Mouse (Mus musculus) layer of hippocampus, postnatal 25 days (tissue): ENCODE measurements around the gene Uty. TPM values are rescaled to one million over a fixed set of nuclear protein-coding genes. Genes with fewer than 3 reads are reported as not detected.

ENCODE experiments used
- DNase-seq, 2 experiments: peaks; one replicate each; pipeline ENCODE4 v3.0.0; 2022; ENCODE audit warnings: mixed read lengths in 2 of 2, low spot score in 1 of 2; ENCODE audit errors: extremely low spot score in 1 of 2
- total RNA-seq, 2 experiments: library from RNA; stranded (reverse); gene quantifications; 2 replicates each; pipeline ENCODE4 v1.2.3; 2021

Gene Uty
- total RNA-seq = 10 to 100 TPM in 1 of 2 experiments, not detected in 1; 23.2 TPM

DNA sequence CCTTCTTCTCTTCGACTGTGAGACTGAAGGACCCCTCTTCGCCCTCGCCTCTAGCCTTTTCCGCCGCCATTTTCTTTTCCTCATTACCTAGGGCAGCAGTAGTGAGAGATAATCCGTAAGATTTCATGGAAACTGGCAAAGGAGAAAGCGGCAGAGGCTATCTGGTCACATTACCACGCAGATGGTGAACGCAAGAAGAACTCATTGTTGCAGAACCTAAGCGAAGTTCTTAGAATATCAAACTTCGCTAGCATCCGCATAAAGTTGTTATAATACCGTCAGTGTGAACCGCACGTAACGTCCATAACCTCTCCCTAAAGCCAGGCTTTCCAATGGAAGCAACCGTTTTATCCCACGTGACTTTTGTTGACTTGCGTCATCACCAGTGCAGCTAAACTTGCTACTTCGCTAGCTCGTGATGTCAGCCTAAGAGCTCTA is at the start of gene Uty:
Gene Uty (minus strand): TSS at position 334 of the 438 bp plus-strand sequence.
- DNase-seq = no peak

DNA sequence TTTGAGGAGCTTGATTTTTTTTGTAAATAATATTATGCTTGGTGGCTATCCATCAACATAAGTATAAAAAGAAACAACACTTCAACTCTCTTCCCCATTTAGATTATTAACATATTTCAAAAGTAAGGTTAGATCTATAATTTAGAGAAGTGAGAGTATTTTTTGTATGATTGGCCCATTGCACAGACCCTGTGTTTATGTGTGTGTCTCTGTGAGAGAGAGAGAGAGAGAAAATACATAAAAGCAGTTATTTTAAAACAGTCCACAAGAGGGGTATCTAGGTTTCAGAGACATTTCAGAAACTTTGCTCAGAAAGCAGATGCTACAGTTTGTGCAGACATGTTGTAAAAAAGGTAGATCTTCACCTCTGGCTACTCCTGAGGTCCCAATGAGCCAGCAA is 48.1 kb upstream of the Uty start:
- DNase-seq = no peak

DNA sequence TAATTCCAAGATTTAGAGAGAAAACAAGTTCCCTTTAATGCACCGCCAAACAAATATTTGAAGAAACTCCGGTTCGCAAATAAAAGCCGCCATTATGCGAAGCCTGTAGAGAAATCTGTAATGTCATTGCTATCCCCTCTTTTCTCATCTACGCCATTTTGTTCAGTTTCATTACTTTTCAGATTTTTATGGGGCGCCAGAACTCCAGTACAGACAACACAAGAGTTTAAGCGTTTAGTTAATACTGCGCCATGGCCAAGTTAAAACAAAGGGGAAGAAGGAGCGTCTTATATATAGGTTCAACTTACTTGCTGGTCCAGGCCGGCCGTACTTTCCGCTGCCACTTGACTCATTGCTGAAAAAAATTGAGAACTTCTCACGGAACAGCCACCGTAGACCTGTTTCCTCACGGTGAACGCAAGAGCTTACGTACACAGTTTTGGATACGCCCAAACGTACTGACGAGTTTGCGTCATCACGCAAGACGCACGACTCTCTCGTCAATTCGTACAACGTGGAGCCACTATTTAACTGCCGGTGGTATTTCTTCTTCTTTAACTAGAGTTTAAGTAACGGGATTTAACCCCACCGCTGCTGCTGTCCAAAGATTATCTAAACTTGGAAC is 40.7 kb upstream of the Uty start, which contains the start of gene Ddx3y:
Gene Ddx3y (minus strand): TSS at position 459 of the 625 bp plus-strand sequence.
- DNase-seq = no peak

GRCm38 (mm10) chrY:1285735-1286134 is 40.2 kb upstream of the Uty start:
- DNase-seq = no peak

DNA sequence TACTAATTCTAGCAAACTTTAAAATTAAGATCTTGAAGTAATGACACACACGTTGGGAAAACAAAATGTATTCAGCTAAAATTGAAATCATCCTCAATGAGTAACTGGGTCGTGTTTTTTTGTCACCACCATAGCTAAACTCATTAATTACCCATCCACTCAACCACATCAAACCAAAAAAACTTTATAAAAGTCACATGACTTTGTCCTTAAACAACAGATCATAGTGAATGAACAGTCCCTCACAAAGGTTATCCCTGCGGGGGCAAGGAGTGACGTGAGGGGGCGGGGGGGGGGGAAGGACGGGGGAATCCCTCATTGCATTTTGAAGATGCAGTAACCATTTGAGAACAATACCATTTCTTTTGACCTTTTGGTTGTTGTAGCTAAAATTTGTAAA is 558 bp upstream of the Uty start:
- DNase-seq = no peak

DNA sequence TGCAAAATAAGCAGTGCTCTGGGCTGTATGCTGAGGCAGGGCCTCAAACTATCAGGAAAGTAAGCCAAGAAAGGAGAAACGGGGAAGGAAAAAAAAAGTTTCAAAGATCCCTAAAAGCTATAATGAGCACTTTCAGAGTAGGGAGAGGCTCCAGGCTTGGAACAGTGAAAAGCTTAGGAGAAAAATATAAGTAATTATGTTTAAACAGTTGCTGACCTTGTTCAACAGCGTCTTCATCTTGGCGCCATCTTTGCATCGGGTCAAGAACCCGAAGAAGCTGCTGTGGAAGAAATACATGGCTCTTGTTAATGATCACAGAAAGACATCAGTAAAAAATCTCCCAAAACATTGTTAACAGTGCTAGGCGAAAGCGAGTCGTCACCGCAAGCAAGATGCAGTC is 619 bp downstream of the Uty start:
- DNase-seq = no peak

- DNase-seq = no peak
Measured at GRCm38 (mm10) chrY:1244421-1244820, 1.1 kb downstream of the Uty start.

DNA sequence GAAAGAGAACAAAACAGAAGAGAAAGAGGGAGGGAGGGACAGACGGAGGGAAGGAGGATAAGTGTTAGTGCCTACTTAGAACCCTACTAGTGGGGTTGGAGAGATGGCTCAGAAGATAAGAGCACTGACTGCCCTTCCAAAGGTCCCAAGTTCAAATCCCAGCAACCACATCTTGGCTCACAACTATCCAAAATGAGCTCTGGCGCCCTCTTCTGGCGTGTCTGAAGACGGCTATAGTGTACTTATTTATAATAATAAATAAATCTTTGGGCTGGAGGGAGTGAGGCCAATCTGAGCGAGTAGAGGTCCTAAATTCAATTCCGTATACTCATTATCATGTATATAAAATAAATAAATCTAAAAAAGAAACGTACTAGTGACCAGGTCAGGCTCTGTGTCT is 25.6 kb downstream of the Uty start:
- no peak for DNase-seq

- no peak for DNase-seq
Measured at GRCm38 (mm10) chrY:1178476-1178875, 67.1 kb downstream of the Uty start.

- DNase-seq = no peak
Measured at GRCm38 (mm10) chrY:1163054-1163453, 82.5 kb downstream of the Uty start.

GRCm38 (mm10) chrY:1116153-1116552 is 129.4 kb downstream of the Uty start:
- DNase-seq = no peak

GRCm38 (mm10) chrY:1114016-1114415 is 131.5 kb downstream of the Uty start:
- no peak for DNase-seq

Other genes with a start within 250 kb of the Uty start
- 10 to 100 TPM in 1 of 2 experiments, not detected in 1; 74.8 TPM for gene Eif2s3y, start 235.2 kb downstream of the Uty start, total RNA-seq
- 10 to 100 TPM in 1 of 2 experiments, not detected in 1; 50.1 TPM for gene Ddx3y, start 40.9 kb upstream of the Uty start, total RNA-seq
- not detected for gene Usp9y, start 214.0 kb upstream of the Uty start, total RNA-seq